Mouse (Mus musculus): ENCODE measurements around the gene Egflam. TPM values are rescaled to one million over a fixed set of nuclear protein-coding genes. Genes with fewer than 3 reads are reported as not detected.

The Egflam gene
- polyA plus RNA-seq, 1 experiment from 2014 or later, result 32.7 TPM

GRCm38 (mm10) chr15:7157658-7158057 is 240.5 kb downstream of the Egflam start:
- Histone ChIP-seq H3K4me3 (ENCODE audit: low read length) (no peak overlapping the region), H3K9me3 (ENCODE audit: control insufficient read depth, low read length) (no peaks in the 10 kb centered on the region), H3K4me1 (replicated peaks; ENCODE audit: control insufficient read depth, insufficient read depth, low read length) (peaks cover 25% of the 10 kb centered on the region), H3K36me3 (ENCODE audit: control insufficient read depth, insufficient read depth, low read length) (peaks cover 25% of the 10 kb centered on the region), H3K27me3 (ENCODE audit: control insufficient read depth, insufficient read depth, low read depth, low read length) (no peaks in the 10 kb centered on the region), H3K9ac (ENCODE audit: low read length) (no peak overlapping the region), H3K4me2 (ENCODE audit: low read depth, low read length) (no peak overlapping the region), H3K27ac (ENCODE audit: low read length) (no peak overlapping the region)
- 87% methylated on average over 6 of the region's 6 CpGs for WGBS
- ATAC-seq (ENCODE audit: low read depth), result no peak
